Mouse (Mus musculus): ENCODE results near the gene Gm10337. TPM values are rescaled to one million over a fixed set of nuclear protein-coding genes. Genes with fewer than 3 reads are reported as not detected.

The Gm10337 gene
- polyA plus RNA-seq (2015; fragmentation: Nextera tagmentation; extraction: Ambion mirVana), result 5.5 TPM in 1 of 2 replicates, not detected in the other

- ATAC-seq, result no peak
- Histone ChIP-seq H3K4me2 (ENCODE audit: low read depth, low read length) (no peak within 1 kb of the TSS), H3K36me3 (ENCODE audit: control insufficient read depth, insufficient read depth, low read length) (peaks cover 16% of the 10 kb centered on the region), H3K27ac (ENCODE audit: low read length) (peak within 1 kb of the TSS; percentile 35; the same call in 1 of the 2 replicates), H3K27me3 (replicated peaks; ENCODE audit: control insufficient read depth, insufficient read depth, low read length) (no peaks in the 10 kb centered on the region), H3K4me3 (ENCODE audit: low read length) (no peak within 1 kb of the TSS), H3K9me3 (ENCODE audit: control insufficient read depth, low read length) (no peaks in the 10 kb centered on the region), H3K9ac (ENCODE audit: low read depth, low read length) (no peak within 1 kb of the TSS), H3K4me1 (ENCODE audit: control insufficient read depth, insufficient read depth, low read length) (peaks cover 14% of the 10 kb centered on the region)
- 82% methylated on average over 1 of the region's 1 CpGs for WGBS
Observed at GRCm38 (mm10) chr15:102503447-102503846, at the start of gene Gm10337. Gm10337 (plus strand) TSS chr15:102503722.

GRCm38 (mm10) chr15:102455993-102456392, 47.5 kb upstream of the Gm10337 start:
- Histone ChIP-seq H3K4me1 (ENCODE audit: control insufficient read depth, insufficient read depth, low read length) (peaks cover 10% of the 10 kb centered on the region), H3K27me3 (replicated peaks; ENCODE audit: control insufficient read depth, insufficient read depth, low read length) (no peaks in the 10 kb centered on the region), H3K9ac (ENCODE audit: low read depth, low read length) (no peak overlapping the region), H3K4me2 (ENCODE audit: low read depth, low read length) (no peak overlapping the region), H3K36me3 (ENCODE audit: control insufficient read depth, insufficient read depth, low read length) (no peaks in the 10 kb centered on the region), H3K27ac (ENCODE audit: low read length) (no peak overlapping the region), H3K9me3 (ENCODE audit: control insufficient read depth, low read length) (no peaks in the 10 kb centered on the region), H3K4me3 (ENCODE audit: low read length) (no peak overlapping the region)
- ATAC-seq, result no peak
- 42% methylated on average over 6 of the region's 6 CpGs for WGBS

- Histone ChIP-seq H3K27me3 (replicated peaks; ENCODE audit: control insufficient read depth, insufficient read depth, low read length) (no peaks in the 10 kb centered on the region), H3K27ac (ENCODE audit: low read length) (peak overlapping the region; percentile 20; the same call in 1 of the 2 replicates), H3K9ac (ENCODE audit: low read depth, low read length) (no peak overlapping the region), H3K4me1 (ENCODE audit: control insufficient read depth, insufficient read depth, low read length) (peaks cover 14% of the 10 kb centered on the region), H3K9me3 (ENCODE audit: control insufficient read depth, low read length) (no peaks in the 10 kb centered on the region), H3K36me3 (ENCODE audit: control insufficient read depth, insufficient read depth, low read length) (no peaks in the 10 kb centered on the region), H3K4me3 (ENCODE audit: low read length) (peak overlapping the region; percentile 62), H3K4me2 (ENCODE audit: low read depth, low read length) (peak overlapping the region; percentile 60)
- ATAC-seq, result peak; percentile 7; the same call in 1 of the 2 replicates
- 75% methylated on average over 5 of the region's 5 CpGs for WGBS
Observed at GRCm38 (mm10) chr15:102458050-102458736, 45.3 kb upstream of the Gm10337 start.

- Histone ChIP-seq H3K9ac (ENCODE audit: low read depth, low read length) (peak within 1 kb of the TSS; percentile 71), H3K27ac (ENCODE audit: low read length) (peak within 1 kb of the TSS; percentile 65), H3K4me2 (ENCODE audit: low read depth, low read length) (peak within 1 kb of the TSS; percentile 60), H3K4me1 (ENCODE audit: control insufficient read depth, insufficient read depth, low read length) (peaks cover 14% of the 10 kb centered on the region), H3K27me3 (replicated peaks; ENCODE audit: control insufficient read depth, insufficient read depth, low read length) (no peaks in the 10 kb centered on the region), H3K9me3 (ENCODE audit: control insufficient read depth, low read length) (no peaks in the 10 kb centered on the region), H3K36me3 (ENCODE audit: control insufficient read depth, insufficient read depth, low read length) (no peaks in the 10 kb centered on the region), H3K4me3 (ENCODE audit: low read length) (peak within 1 kb of the TSS; percentile 62)
- WGBS, result under 1% methylated on average over 19 of the region's 19 CpGs
- peak; percentile 95 for ATAC-seq
Observed at GRCm38 (mm10) chr15:102458904-102459317, 44.6 kb upstream of the Gm10337 start, which contains the start of gene Prr13. Prr13 (plus strand) TSS chr15:102459028.

GRCm38 (mm10) chr15:102459381-102459780, 44.1 kb upstream of the Gm10337 start:
- H3K9me3 ChIP-seq (ENCODE audit: control insufficient read depth, low read length), result no peaks in the 10 kb centered on the region
- H3K27ac ChIP-seq (ENCODE audit: low read length), result peak overlapping the region; percentile 65
- H3K4me3 ChIP-seq (ENCODE audit: low read length), result peak overlapping the region; percentile 62
- no peaks in the 10 kb centered on the region for H3K27me3 ChIP-seq (replicated peaks; ENCODE audit: control insufficient read depth, insufficient read depth, low read length)
- H3K4me2 ChIP-seq (ENCODE audit: low read depth, low read length), result peak overlapping the region; percentile 60
- peaks cover 14% of the 10 kb centered on the region for H3K4me1 ChIP-seq (ENCODE audit: control insufficient read depth, insufficient read depth, low read length)
- no peaks in the 10 kb centered on the region for H3K36me3 ChIP-seq (ENCODE audit: control insufficient read depth, insufficient read depth, low read length)
- peak; percentile 67 for ATAC-seq
- H3K9ac ChIP-seq (ENCODE audit: low read depth, low read length), result peak overlapping the region; percentile 71
- WGBS, result 24% methylated on average over 6 of the region's 6 CpGs

- Histone ChIP-seq H3K4me2 (ENCODE audit: low read depth, low read length) (peak overlapping the region; percentile 60), H3K27ac (ENCODE audit: low read length) (peak overlapping the region; percentile 50; the same call in 1 of the 2 replicates)
Observed at GRCm38 (mm10) chr15:102459847-102460246, 43.7 kb upstream of the Gm10337 start.

GRCm38 (mm10) chr15:102460409-102460808, 43.1 kb upstream of the Gm10337 start:
- WGBS, result 81% methylated on average over 12 of the region's 12 CpGs
- Histone ChIP-seq H3K9ac (ENCODE audit: low read depth, low read length) (peak overlapping the region; percentile 50; the same call in 1 of the 2 replicates), H3K4me1 (ENCODE audit: control insufficient read depth, insufficient read depth, low read length) (peaks cover 14% of the 10 kb centered on the region), H3K4me3 (ENCODE audit: low read length) (peak overlapping the region; percentile 62), H3K4me2 (ENCODE audit: low read depth, low read length) (peak overlapping the region; percentile 60), H3K27me3 (replicated peaks; ENCODE audit: control insufficient read depth, insufficient read depth, low read length) (no peaks in the 10 kb centered on the region), H3K36me3 (ENCODE audit: control insufficient read depth, insufficient read depth, low read length) (no peaks in the 10 kb centered on the region), H3K9me3 (ENCODE audit: control insufficient read depth, low read length) (no peaks in the 10 kb centered on the region), H3K27ac (ENCODE audit: low read length) (peak overlapping the region; percentile 50; the same call in 1 of the 2 replicates)
- ATAC-seq, result no peak

More at GRCm38 (mm10) chr15:102459847-102460246, 43.7 kb upstream of the Gm10337 start:
- no peaks in the 10 kb centered on the region for H3K9me3 ChIP-seq (ENCODE audit: control insufficient read depth, low read length)
- no peaks in the 10 kb centered on the region for H3K36me3 ChIP-seq (ENCODE audit: control insufficient read depth, insufficient read depth, low read length)
- 0 out of 2 replicates have a peak overlapping the region, but pooled peaks have one; percentile 50 for H3K9ac ChIP-seq (ENCODE audit: low read depth, low read length)
- WGBS, result 48% methylated on average over 5 of the region's 5 CpGs
- H3K27me3 ChIP-seq (replicated peaks; ENCODE audit: control insufficient read depth, insufficient read depth, low read length), result no peaks in the 10 kb centered on the region
- H3K4me1 ChIP-seq (ENCODE audit: control insufficient read depth, insufficient read depth, low read length), result peaks cover 14% of the 10 kb centered on the region
- ATAC-seq, result peak; percentile 24
- peak overlapping the region; percentile 62 for H3K4me3 ChIP-seq (ENCODE audit: low read length)

- Histone ChIP-seq H3K36me3 (ENCODE audit: control insufficient read depth, insufficient read depth, low read length) (no peaks in the 10 kb centered on the region), H3K4me2 (ENCODE audit: low read depth, low read length) (peak overlapping the region; percentile 60; the same call in 1 of the 2 replicates), H3K27ac (ENCODE audit: low read length) (peak overlapping the region; percentile 50; the same call in 1 of the 2 replicates), H3K27me3 (replicated peaks; ENCODE audit: control insufficient read depth, insufficient read depth, low read length) (no peaks in the 10 kb centered on the region), H3K4me3 (ENCODE audit: low read length) (peak overlapping the region; percentile 2; the same call in 1 of the 2 replicates), H3K9me3 (ENCODE audit: control insufficient read depth, low read length) (no peaks in the 10 kb centered on the region), H3K9ac (ENCODE audit: low read depth, low read length) (no peak overlapping the region; the same call in 1 of the 2 replicates), H3K4me1 (ENCODE audit: control insufficient read depth, insufficient read depth, low read length) (peaks cover 14% of the 10 kb centered on the region)
- WGBS, result 55% methylated on average over 4 of the region's 4 CpGs
- no peak for ATAC-seq
Observed at GRCm38 (mm10) chr15:102460971-102461370, 42.6 kb upstream of the Gm10337 start.

GRCm38 (mm10) chr15:102461430-102462075, 42.0 kb upstream of the Gm10337 start:
- Histone ChIP-seq H3K27me3 (replicated peaks; ENCODE audit: control insufficient read depth, insufficient read depth, low read length) (no peaks in the 10 kb centered on the region), H3K27ac (ENCODE audit: low read length) (no peak overlapping the region), H3K4me3 (ENCODE audit: low read length) (0 out of 2 replicates have a peak overlapping the region, but pooled peaks have one; percentile 2), H3K9me3 (ENCODE audit: control insufficient read depth, low read length) (no peaks in the 10 kb centered on the region), H3K36me3 (ENCODE audit: control insufficient read depth, insufficient read depth, low read length) (no peaks in the 10 kb centered on the region), H3K4me1 (ENCODE audit: control insufficient read depth, insufficient read depth, low read length) (peaks cover 14% of the 10 kb centered on the region), H3K9ac (ENCODE audit: low read depth, low read length) (no peak overlapping the region), H3K4me2 (ENCODE audit: low read depth, low read length) (peak overlapping the region; percentile 60)
- WGBS, result 68% methylated on average over 9 of the region's 9 CpGs
- no peak for ATAC-seq
